Mouse (Mus musculus) brain, embryonic 14.5 days (tissue): ENCODE measurements at regions not wholly inside any gene's neighbourhood (a gene's known extent, or its start where the extent isn't known, plus 50 kb on each side); places are given as distances from the start of the nearest gene placed in this dataset.

Experiments used
- CTCF ChIP-seq: fragments of 200-500 bp; IDR thresholded peaks from 2 replicates; pipeline ENCODE4 v1.5.1; 2012; ENCODE audit warnings: inconsistent platforms, mild to moderate bottlenecking, moderate library complexity, borderline replicate concordance; ENCODE audit not compliant: insufficient read depth, insufficient read length; ENCODE audit errors: extremely low read depth
- POLR2A ChIP-seq: fragments of 200-500 bp; IDR thresholded peaks from 2 replicates; pipeline ENCODE4 v1.6.1; 2012; ENCODE audit warnings: mild to moderate bottlenecking, inconsistent platforms, borderline replicate concordance; ENCODE audit not compliant: poor library complexity, insufficient read depth, insufficient read length, severe bottlenecking; ENCODE audit errors: extremely low read depth

DNA sequence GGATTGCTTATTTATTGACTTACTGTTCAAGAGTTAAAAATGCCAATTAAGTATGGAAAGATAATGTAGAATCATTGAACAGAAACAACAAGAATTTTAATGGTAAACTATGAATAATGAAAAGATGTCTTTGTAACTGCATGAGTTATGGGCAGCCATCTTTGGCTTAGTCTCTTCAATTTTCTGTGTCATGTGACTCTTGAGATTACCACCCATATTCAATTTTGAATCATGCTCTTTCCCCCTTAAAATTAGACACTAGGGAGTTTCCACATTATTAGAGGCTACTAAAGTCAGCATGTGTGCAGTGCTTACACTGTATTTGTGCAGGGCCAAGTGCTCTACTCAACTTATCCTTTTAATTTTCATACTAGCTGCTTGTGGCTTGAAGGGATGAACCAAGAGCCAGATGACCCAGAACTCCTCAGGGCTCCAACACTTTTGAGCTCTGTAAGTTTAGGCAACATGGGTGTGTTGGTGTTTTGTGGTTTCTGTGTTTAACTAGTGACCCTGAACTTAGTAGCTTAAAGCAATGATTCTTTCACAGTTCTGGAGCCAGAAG, 854.0 kb upstream of the Lrrc6 start:
- no peak for TF ChIP-seq CTCF
- no peak for TF ChIP-seq POLR2A
